Mouse (Mus musculus) forebrain, embryonic 12.5 days (tissue): ENCODE results near the gene Thbs2. TPM values are rescaled to one million over a fixed set of nuclear protein-coding genes. Genes with fewer than 3 reads are reported as not detected.
A peak's percentile ranks its signal among the peaks of the same experiment; 100 is the strongest.

Experiments
- ATAC-seq: fragments of 200-750 bp; cut with Nextera tagmentation; 2 replicates; pipeline ENCODE4 v1.8.0; 2017; ENCODE audit warnings: moderate TSS enrichment; ENCODE audit not compliant: low FRiP score
- H3K27ac ChIP-seq: fragments of 300-500 bp; sonication (generic); 2 replicates; pipeline ENCODE4 v1.5.1; 2016; ENCODE audit warnings: mild to moderate bottlenecking
- H3K27me3 ChIP-seq: fragments of 300-500 bp; sonication (generic); 2 replicates; pipeline ENCODE4 v1.6.1; 2016; ENCODE audit warnings: mild to moderate bottlenecking
- H3K36me3 ChIP-seq: fragments of 300-500 bp; sonication (generic); replicated peaks from 2 replicates; pipeline ENCODE4 v1.6.1; 2016; ENCODE audit warnings: mild to moderate bottlenecking
- H3K4me1 ChIP-seq: fragments of 300-500 bp; sonication (generic); 2 replicates; pipeline ENCODE4 v1.6.1; 2016
- H3K4me2 ChIP-seq: fragments of 300-500 bp; sonication (generic); 2 replicates; pipeline ENCODE4 v1.6.1; 2016; ENCODE audit warnings: mild to moderate bottlenecking, moderate library complexity
- H3K4me3 ChIP-seq: fragments of 300-500 bp; sonication (generic); replicated peaks from 2 replicates; pipeline ENCODE4 v1.5.1; 2016; ENCODE audit warnings: mild to moderate bottlenecking
- H3K9ac ChIP-seq: fragments of 300-500 bp; sonication (generic); 2 replicates; pipeline ENCODE4 v1.6.1; 2016; ENCODE audit warnings: mild to moderate bottlenecking
- H3K9me3 ChIP-seq: fragments of 300-500 bp; sonication (generic); 2 replicates; pipeline ENCODE4 v1.6.1; 2016
- WGBS: fragments of 180-500 bp; shearing (Covaris S2); methylation state at CpG from one replicate; pipeline ENCODE4 v1.1.7; 2016; 5-methylcytosine and 5-hydroxymethylcytosine counted together
- polyA plus RNA-seq: library from polyadenylated mRNA; unstranded; fragments of >200 nt; fragmentation: Nextera tagmentation; extraction: Ambion mirVana; gene quantifications from 2 replicates; pipeline ENCODE4 v1.2.1, GENCODE M21; 2016

Gene Thbs2
- polyA plus RNA-seq = 4.1 and 6.2 TPM in 2 replicates

DNA sequence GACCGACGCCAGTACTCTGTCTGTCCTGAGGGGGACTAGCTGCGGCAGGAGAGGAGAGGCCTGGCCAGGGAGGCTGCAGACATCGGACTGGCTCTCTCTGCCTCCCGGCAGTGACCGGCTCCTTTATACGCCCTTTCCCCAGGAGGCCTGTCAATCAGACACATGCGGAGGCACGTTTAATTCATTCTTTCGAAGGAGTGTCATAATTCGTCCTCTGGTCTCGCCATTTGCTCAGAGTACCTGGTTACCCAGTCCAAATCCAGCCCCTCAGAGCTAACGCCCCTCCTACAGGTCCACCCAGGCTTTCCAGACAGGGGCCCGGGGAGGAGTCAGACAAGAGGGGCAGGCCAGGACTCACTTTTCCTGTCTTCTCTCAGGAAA lies at the start of gene Thbs2:
TSS of gene Thbs2 (minus strand) at position 242 of the 381 bp plus-strand sequence.
- Histone ChIP-seq H3K9ac (peak within 1 kb of the TSS; percentile 12; the same call in 1 of the 2 replicates), H3K36me3 (no peaks in the 10 kb centered on the region), H3K4me1 (peaks cover 14% of the 10 kb centered on the region), H3K9me3 (no peaks in the 10 kb centered on the region), H3K4me2 (peak within 1 kb of the TSS; percentile 46), H3K4me3 (peak within 1 kb of the TSS; percentile 21), H3K27me3 (no peaks in the 10 kb centered on the region), H3K27ac (no peak within 1 kb of the TSS)
- WGBS = 1% methylated on average over 14 of the region's 14 CpGs
- peak; percentile 70 for ATAC-seq

DNA sequence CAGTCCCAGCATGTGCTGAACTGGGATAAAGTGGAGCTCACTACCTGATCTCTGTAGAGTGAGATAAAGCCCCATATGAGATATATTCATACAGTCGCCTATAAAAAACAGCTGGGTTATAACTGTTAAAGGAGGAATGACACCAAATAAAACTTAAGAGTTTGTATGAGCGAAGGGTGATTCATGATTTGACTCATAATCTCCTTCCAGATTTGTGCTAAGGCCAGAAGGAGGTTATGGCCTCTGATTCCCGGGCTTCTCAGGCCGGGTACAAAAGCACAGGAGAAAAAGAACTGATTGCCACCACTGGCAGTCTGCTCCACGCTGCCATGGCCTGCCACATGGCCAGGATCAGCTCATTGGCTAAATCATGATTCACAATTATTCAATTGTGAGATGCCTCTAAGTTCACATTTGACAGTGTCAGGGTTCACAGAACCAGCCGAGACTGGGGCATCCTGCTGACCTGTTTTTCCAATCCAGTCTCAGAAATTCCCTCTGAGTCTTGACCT lies 41.5 kb upstream of the Thbs2 start:
- H3K36me3 ChIP-seq = no peaks in the 10 kb centered on the region
- no peak overlapping the region for H3K27ac ChIP-seq
- no peak overlapping the region for H3K4me2 ChIP-seq
- H3K4me1 ChIP-seq = no peaks in the 10 kb centered on the region
- no peak for ATAC-seq
- no peaks in the 10 kb centered on the region for H3K9me3 ChIP-seq
- no peaks in the 10 kb centered on the region for H3K27me3 ChIP-seq
- no peak overlapping the region for H3K9ac ChIP-seq
- 83% methylated on average over 6 of the region's 6 CpGs for WGBS
- H3K4me3 ChIP-seq = no peak overlapping the region

DNA sequence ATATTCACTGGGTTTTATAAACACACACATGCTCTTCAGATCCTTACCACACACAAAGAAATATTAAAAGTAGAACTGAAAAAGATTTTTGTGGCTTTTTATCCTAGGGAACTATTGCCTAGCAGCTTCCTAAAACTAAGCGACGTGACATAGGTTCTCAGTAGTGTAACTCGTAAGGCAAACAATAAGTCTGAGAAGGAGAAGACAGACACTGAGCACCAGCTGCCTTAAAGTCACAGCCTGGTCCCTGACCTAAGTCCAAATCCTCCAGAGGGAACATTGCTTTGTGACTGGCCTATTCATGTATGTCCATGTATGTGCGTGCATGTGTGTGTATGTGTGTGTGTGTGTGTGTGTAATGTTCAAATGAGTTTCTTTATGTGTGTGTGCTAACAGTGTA lies 40.3 kb upstream of the Thbs2 start:
- no peaks in the 10 kb centered on the region for H3K9me3 ChIP-seq
- ATAC-seq = no peak
- H3K4me1 ChIP-seq = no peaks in the 10 kb centered on the region
- H3K27me3 ChIP-seq = no peaks in the 10 kb centered on the region
- H3K27ac ChIP-seq = no peak overlapping the region
- no peak overlapping the region for H3K4me2 ChIP-seq
- H3K4me3 ChIP-seq = no peak overlapping the region
- no peaks in the 10 kb centered on the region for H3K36me3 ChIP-seq
- no peak overlapping the region for H3K9ac ChIP-seq
- 87% methylated on average over 4 of the region's 4 CpGs for WGBS

DNA sequence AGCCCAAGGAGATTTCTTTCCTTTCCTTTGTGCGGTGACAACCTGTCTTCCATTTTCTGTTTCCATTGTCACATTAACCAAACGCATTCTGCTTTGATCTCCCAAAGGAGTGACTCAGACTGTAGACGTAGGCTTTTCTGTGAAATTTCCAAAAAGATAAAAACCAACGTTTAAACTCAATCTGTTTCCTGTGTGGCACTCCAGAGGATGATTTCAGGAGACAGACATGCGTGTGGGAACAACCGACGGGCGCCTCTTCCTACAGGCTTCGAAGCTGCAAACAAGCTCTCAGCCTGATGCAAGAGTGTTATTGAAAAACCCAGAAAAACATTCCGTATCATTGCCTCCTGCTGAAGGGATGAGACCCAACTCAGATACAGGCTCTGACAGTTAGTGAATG lies 39.9 kb upstream of the Thbs2 start:
- 79% methylated on average over 10 of the region's 10 CpGs for WGBS
- no peaks in the 10 kb centered on the region for H3K27me3 ChIP-seq
- no peaks in the 10 kb centered on the region for H3K4me1 ChIP-seq
- H3K4me3 ChIP-seq = no peak overlapping the region
- no peak overlapping the region for H3K27ac ChIP-seq
- no peaks in the 10 kb centered on the region for H3K9me3 ChIP-seq
- H3K9ac ChIP-seq = no peak overlapping the region
- no peak overlapping the region for H3K4me2 ChIP-seq
- ATAC-seq = no peak
- no peaks in the 10 kb centered on the region for H3K36me3 ChIP-seq

- H3K4me2 ChIP-seq = no peak overlapping the region
- no peaks in the 10 kb centered on the region for H3K9me3 ChIP-seq
- H3K36me3 ChIP-seq = no peaks in the 10 kb centered on the region
- 94% methylated on average over 1 of the region's 1 CpGs for WGBS
- H3K27me3 ChIP-seq = no peaks in the 10 kb centered on the region
- H3K27ac ChIP-seq = no peak overlapping the region
- H3K9ac ChIP-seq = no peak overlapping the region
- H3K4me1 ChIP-seq = no peaks in the 10 kb centered on the region
- ATAC-seq = no peak
- H3K4me3 ChIP-seq = no peak overlapping the region
Observed at GRCm38 (mm10) chr17:14733027-14733426, 39.0 kb upstream of the Thbs2 start.

GRCm38 (mm10) chr17:14730629-14731028 lies 36.6 kb upstream of the Thbs2 start:
- Histone ChIP-seq H3K9ac (no peak overlapping the region), H3K9me3 (no peaks in the 10 kb centered on the region), H3K4me2 (no peak overlapping the region), H3K4me3 (no peak overlapping the region), H3K36me3 (no peaks in the 10 kb centered on the region), H3K27ac (no peak overlapping the region), H3K27me3 (no peaks in the 10 kb centered on the region), H3K4me1 (peaks cover 4% of the 10 kb centered on the region; the same call in 1 of the 2 replicates)
- WGBS = 84% methylated on average over 5 of the region's 5 CpGs
- no peak for ATAC-seq

DNA sequence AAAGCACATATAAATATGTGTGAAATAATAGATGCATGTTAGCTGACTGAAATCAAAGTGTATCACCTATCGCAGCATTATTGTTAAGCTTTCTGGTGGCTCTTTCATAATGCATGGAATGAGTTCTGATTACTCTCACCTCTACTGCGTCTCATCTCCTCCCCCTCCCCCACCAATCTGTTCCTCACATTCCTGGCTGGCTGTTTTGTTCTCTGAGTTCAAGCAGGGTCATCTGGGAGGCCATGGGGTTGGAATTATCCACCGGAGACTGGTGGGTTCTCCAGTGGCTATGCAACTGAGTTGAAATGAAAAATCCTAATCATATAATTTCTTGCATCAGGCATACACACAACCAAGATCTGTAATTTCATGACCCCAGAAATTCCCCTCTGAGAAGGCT lies 33.4 kb upstream of the Thbs2 start:
- Histone ChIP-seq H3K36me3 (no peaks in the 10 kb centered on the region), H3K9ac (no peak overlapping the region), H3K9me3 (no peaks in the 10 kb centered on the region), H3K4me1 (peaks cover 4% of the 10 kb centered on the region; the same call in 1 of the 2 replicates), H3K27ac (no peak overlapping the region), H3K4me2 (no peak overlapping the region), H3K27me3 (no peaks in the 10 kb centered on the region), H3K4me3 (no peak overlapping the region)
- ATAC-seq = no peak
- 39% methylated on average over 3 of the region's 3 CpGs for WGBS

DNA sequence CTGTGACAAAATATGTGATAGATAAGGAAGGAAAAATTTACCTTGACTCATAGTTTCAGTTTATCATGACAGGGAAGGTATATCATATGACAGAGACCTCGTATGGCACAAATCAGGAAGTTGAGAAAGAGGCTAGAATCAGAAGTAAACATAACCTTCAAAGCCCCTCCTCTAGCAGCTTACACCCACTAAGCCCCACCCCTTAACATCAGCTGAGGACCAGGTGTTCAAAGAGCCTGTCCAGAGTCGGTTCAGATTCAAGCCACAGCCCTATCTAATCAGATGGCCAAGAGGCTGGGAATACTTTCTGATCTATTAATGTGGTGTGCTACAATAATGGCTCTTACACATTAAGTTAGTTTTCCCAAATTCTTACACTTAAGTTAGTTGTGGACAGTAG lies 30.8 kb upstream of the Thbs2 start:
- no peak overlapping the region for H3K4me2 ChIP-seq
- H3K9ac ChIP-seq = no peak overlapping the region
- H3K4me3 ChIP-seq = no peak overlapping the region
- no peaks in the 10 kb centered on the region for H3K27me3 ChIP-seq
- peaks cover 4% of the 10 kb centered on the region; the same call in 1 of the 2 replicates for H3K4me1 ChIP-seq
- no peak overlapping the region for H3K27ac ChIP-seq
- WGBS = 67% methylated on average over 2 of the region's 2 CpGs
- H3K9me3 ChIP-seq = no peaks in the 10 kb centered on the region
- H3K36me3 ChIP-seq = no peaks in the 10 kb centered on the region
- no peak for ATAC-seq

- Histone ChIP-seq H3K4me2 (no peak overlapping the region), H3K36me3 (no peaks in the 10 kb centered on the region), H3K4me3 (no peak overlapping the region), H3K9ac (no peak overlapping the region), H3K9me3 (no peaks in the 10 kb centered on the region), H3K4me1 (no peaks in the 10 kb centered on the region), H3K27ac (no peak overlapping the region), H3K27me3 (no peaks in the 10 kb centered on the region)
- WGBS = 80% methylated on average over 4 of the region's 4 CpGs
- no peak for ATAC-seq
Observed at GRCm38 (mm10) chr17:14721325-14721724, 27.3 kb upstream of the Thbs2 start.

DNA sequence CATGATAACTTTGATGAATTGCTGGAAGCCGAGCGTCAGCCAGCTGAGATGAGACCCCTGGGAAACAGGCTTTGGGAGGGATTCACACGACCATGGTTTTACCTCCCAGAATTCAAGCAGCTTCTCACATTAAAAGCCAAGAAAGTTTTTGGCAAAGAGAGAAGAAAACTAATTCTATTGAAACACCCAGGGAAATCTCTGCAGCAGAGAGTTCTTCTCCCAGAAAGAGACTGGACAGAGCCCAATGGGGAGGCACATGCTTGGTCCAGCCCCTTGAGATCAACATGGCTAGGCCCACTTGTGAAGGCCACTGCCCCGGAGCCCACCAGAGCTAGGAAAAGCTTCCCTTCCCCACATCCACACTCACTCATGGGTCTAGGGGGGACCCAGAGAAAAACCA lies 26.9 kb upstream of the Thbs2 start:
- H3K9ac ChIP-seq = no peak overlapping the region
- H3K4me2 ChIP-seq = no peak overlapping the region
- no peak for ATAC-seq
- no peaks in the 10 kb centered on the region for H3K27me3 ChIP-seq
- H3K27ac ChIP-seq = no peak overlapping the region
- 83% methylated on average over 4 of the region's 4 CpGs for WGBS
- no peak overlapping the region for H3K4me3 ChIP-seq
- no peaks in the 10 kb centered on the region for H3K4me1 ChIP-seq
- H3K9me3 ChIP-seq = no peaks in the 10 kb centered on the region
- H3K36me3 ChIP-seq = no peaks in the 10 kb centered on the region

DNA sequence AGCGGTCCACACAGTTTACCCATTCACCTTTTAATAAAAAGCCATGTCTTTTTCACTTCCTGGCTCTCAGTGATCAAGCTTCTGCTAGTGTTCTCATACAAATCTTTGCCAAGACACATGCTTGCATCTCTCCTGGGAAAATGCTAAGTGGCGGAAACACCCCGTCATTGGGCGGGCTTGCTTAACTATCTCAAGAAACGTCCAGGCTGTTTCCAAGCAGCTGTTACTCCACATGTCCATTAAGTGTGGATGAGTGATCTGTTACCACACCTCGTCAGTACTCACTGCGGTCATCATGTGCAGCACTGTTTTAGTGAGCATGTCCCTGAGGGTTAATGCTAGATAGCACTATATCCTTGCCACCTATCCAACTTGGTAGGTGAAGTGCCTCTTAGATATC lies 26.2 kb upstream of the Thbs2 start:
- Histone ChIP-seq H3K4me3 (no peak overlapping the region), H3K27ac (no peak overlapping the region), H3K4me2 (no peak overlapping the region), H3K9me3 (no peaks in the 10 kb centered on the region), H3K27me3 (no peaks in the 10 kb centered on the region), H3K9ac (no peak overlapping the region), H3K36me3 (no peaks in the 10 kb centered on the region), H3K4me1 (peaks cover 1% of the 10 kb centered on the region; the same call in 1 of the 2 replicates)
- WGBS = 88% methylated on average over 7 of the region's 7 CpGs
- ATAC-seq = no peak

- ATAC-seq = no peak
- Histone ChIP-seq H3K36me3 (no peaks in the 10 kb centered on the region), H3K4me3 (no peak overlapping the region), H3K9me3 (no peaks in the 10 kb centered on the region), H3K4me1 (peaks cover 8% of the 10 kb centered on the region), H3K27ac (no peak overlapping the region), H3K27me3 (no peaks in the 10 kb centered on the region), H3K9ac (no peak overlapping the region), H3K4me2 (no peak overlapping the region)
- WGBS = 58% methylated on average over 4 of the region's 4 CpGs
Observed at GRCm38 (mm10) chr17:14718801-14719200, 24.8 kb upstream of the Thbs2 start.

DNA sequence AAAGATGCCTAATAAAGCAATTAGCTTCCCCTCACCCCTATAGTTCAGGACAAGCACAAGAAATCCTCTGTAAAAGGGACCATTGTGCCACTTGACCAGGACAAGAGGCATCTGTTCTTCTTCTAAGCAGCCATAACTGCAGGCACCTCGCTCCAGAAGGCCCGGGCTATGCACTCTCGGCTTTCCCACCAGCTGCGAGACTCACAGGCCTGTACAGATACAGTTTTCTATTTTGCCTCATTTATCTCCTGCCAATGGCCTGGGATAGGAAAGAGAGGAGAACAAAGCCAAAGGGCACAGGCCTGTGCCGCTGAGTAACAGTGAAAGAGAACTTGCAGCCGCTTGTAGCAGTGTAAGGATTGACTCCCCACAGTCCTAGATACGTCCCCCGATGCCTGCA lies 20.7 kb upstream of the Thbs2 start:
- Histone ChIP-seq H3K9ac (no peak overlapping the region), H3K27me3 (no peaks in the 10 kb centered on the region), H3K4me3 (no peak overlapping the region), H3K4me2 (no peak overlapping the region), H3K9me3 (no peaks in the 10 kb centered on the region), H3K27ac (no peak overlapping the region), H3K36me3 (no peaks in the 10 kb centered on the region), H3K4me1 (peaks cover 8% of the 10 kb centered on the region)
- ATAC-seq = no peak
- 52% methylated on average over 8 of the region's 8 CpGs for WGBS
